Mouse (Mus musculus): ENCODE data around the gene Adss. TPM values are rescaled to one million over a fixed set of nuclear protein-coding genes. Genes with fewer than 3 reads are reported as not detected.

Gene Adss
- polyA plus RNA-seq, 1 experiment: 24.4 TPM

DNA sequence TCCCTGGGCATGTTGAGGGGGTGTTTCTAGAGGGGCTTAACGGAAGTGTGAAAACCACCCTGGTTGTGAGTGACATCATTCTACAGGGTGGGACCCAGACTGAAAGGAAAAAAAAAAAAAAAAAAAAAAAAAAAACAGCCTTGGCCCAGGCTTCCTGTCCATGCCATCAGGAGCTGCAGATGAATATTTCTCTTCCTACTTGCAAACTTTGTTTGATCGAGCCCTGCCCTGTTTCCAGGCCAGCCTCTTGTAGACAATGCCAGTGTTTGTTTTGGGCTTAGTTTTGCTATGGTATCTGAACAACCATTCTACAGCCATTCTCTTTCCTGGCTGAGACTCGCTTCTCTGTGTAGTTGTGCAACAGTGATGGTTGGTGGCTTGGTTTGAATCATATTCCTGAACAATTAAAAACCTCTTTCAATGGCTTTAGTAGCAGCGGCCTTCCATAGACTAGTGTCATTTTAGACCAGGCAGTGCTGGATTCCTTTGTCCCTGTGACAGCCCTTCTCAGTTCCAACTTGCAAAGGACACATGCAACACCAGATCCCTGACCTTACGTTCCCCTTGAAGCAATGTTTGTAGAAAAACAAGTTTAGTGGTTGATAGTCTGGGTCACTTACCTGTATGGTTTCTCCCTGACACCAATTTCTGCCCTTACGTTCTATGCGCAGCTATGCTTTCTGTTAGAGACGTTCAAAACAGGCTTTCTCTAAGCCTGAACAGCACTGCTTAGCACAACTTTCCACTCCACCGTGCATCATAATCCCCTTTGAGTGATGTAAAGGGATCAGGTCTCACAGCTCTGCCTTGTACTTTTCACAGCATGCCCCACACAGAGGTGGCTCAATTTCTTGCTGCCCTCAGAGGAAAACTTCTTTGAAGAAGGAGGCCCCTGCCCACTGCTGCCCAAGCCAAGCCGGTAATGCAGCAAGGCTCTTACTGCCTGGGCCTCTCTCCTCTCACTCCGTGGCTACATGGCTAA lies 67.0 kb downstream of the Adss start, which contains the start of gene 1700016C15Rik:
1700016C15Rik (plus strand) TSS at position 772 of the 982 bp plus-strand sequence.
- H3K4me3 ChIP-seq: no peak within 1 kb of the TSS
- no peak for TF ChIP-seq SRF (IDR thresholded peaks at IDR 0.05; ENCODE audit: control insufficient read depth, insufficient read length, low read depth)
- no peak for TF ChIP-seq REST (IDR thresholded peaks at IDR 0.05; ENCODE audit: insufficient read depth, insufficient read length)
- no peak for TF ChIP-seq MAX (IDR thresholded peaks at IDR 0.05; ENCODE audit: low read depth)
- TF ChIP-seq USF1 (IDR thresholded peaks at IDR 0.05; ENCODE audit: low read depth): no peak
- TF ChIP-seq MYOG (IDR thresholded peaks at IDR 0.05; ENCODE audit: control insufficient read depth in 1 of 3, insufficient read depth in 1 of 3, insufficient read length in 2 of 3, low read depth in 2 of 3): no peak
- no peak for TF ChIP-seq MYOD1 (IDR thresholded peaks at IDR 0.05; ENCODE audit: control insufficient read depth in 1 of 3, insufficient read length in 2 of 3, low read depth in 2 of 3)
- TF ChIP-seq TCF12 (IDR thresholded peaks at IDR 0.05; ENCODE audit: insufficient read depth, poor library complexity, severe bottlenecking): no peak
- no peaks in the 10 kb centered on the region for H3K79me2 ChIP-seq (ENCODE audit: control insufficient read depth, insufficient read depth)
- H3K36me3 ChIP-seq (ENCODE audit: control insufficient read depth, insufficient read depth): no peaks in the 10 kb centered on the region
- H3K4me2 ChIP-seq (ENCODE audit: low read depth): no peak within 1 kb of the TSS
- no peaks in the 10 kb centered on the region for H3K27me3 ChIP-seq (ENCODE audit: control insufficient read depth, insufficient read depth, insufficient read length)
- no peak within 1 kb of the TSS for H3ac ChIP-seq (ENCODE audit: control insufficient read depth, insufficient read length)

DNA sequence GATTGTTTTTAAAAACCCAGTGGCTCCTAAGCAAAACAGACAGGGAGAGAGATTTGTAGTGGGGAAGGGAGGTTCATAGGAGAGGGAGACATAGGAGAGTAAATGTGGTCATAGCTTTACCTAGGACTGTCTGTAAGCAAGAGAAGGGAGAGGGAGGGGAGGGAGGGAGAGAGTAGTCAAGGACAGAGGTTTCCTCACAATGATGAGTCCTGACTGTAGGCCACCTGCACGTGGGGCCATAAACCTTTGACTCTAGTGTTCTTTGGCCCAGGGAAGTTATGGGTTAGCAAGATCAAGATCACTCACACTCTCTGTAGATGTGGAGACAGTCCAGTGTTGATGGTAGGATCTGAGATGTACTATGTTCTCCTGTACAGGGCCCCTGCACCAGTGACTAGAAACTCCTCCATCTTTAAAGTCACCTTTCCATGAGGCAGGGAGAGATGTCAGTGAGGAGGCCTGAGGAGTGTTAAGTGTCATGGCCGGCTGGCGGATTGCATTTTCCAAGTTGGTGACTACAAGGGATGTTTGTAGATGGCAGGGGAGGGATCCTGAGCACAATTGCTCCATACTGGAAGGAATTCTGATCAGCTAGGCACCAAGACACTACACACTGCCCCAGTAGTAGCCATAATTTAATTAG lies 68.3 kb downstream of the Adss start:
- Histone ChIP-seq H3K27me3 (ENCODE audit: control insufficient read depth, insufficient read depth, insufficient read length) (no peaks in the 10 kb centered on the region), H3K4me2 (ENCODE audit: low read depth) (no peak overlapping the region), H3ac (ENCODE audit: control insufficient read depth, insufficient read length) (no peak overlapping the region), H3K79me2 (ENCODE audit: control insufficient read depth, insufficient read depth) (no peaks in the 10 kb centered on the region), H3K4me3 (no peak overlapping the region), H3K36me3 (ENCODE audit: control insufficient read depth, insufficient read depth) (no peaks in the 10 kb centered on the region)
- TF ChIP-seq MYOG (IDR thresholded peaks at IDR 0.05; ENCODE audit: control insufficient read depth in 1 of 3, insufficient read depth in 1 of 3, insufficient read length in 2 of 3, low read depth in 2 of 3) (no peak), POLR2A (IDR thresholded peaks at IDR 0.05; ENCODE audit: insufficient read length, low read depth) (no peak), POLR2AphosphoS2 (IDR thresholded peaks at IDR 0.05; ENCODE audit: insufficient read length, low read depth) (no peak), TCF3 (IDR thresholded peaks at IDR 0.05; ENCODE audit: insufficient read length, low read depth) (no peak), SRF (IDR thresholded peaks at IDR 0.05; ENCODE audit: control insufficient read depth, insufficient read length, low read depth) (no peak), E2F4 (IDR thresholded peaks at IDR 0.05; ENCODE audit: insufficient read depth) (no peak), MAX (IDR thresholded peaks at IDR 0.05; ENCODE audit: low read depth) (no peak), USF1 (IDR thresholded peaks at IDR 0.05; ENCODE audit: low read depth) (no peak), TCF12 (IDR thresholded peaks at IDR 0.05; ENCODE audit: insufficient read depth, poor library complexity, severe bottlenecking) (no peak), CEBPB (IDR thresholded peaks at IDR 0.05; ENCODE audit: insufficient read depth, poor library complexity, severe bottlenecking) (no peak), REST (IDR thresholded peaks at IDR 0.05; ENCODE audit: insufficient read depth, insufficient read length) (no peak), MYOD1 (IDR thresholded peaks at IDR 0.05; ENCODE audit: control insufficient read depth in 1 of 3, insufficient read length in 2 of 3, low read depth in 2 of 3) (no peak)

GRCm38 (mm10) chr1:177726870-177727269 lies 69.4 kb downstream of the Adss start:
- no peak for TF ChIP-seq USF1 (IDR thresholded peaks at IDR 0.05; ENCODE audit: low read depth)
- TF ChIP-seq MYOG (IDR thresholded peaks at IDR 0.05; ENCODE audit: control insufficient read depth in 1 of 3, insufficient read depth in 1 of 3, insufficient read length in 2 of 3, low read depth in 2 of 3): no peak
- no peak for TF ChIP-seq REST (IDR thresholded peaks at IDR 0.05; ENCODE audit: insufficient read depth, insufficient read length)
- no peak for TF ChIP-seq MAX (IDR thresholded peaks at IDR 0.05; ENCODE audit: low read depth)
- TF ChIP-seq E2F4 (IDR thresholded peaks at IDR 0.05; ENCODE audit: insufficient read depth): no peak
- no peak for TF ChIP-seq SRF (IDR thresholded peaks at IDR 0.05; ENCODE audit: control insufficient read depth, insufficient read length, low read depth)
- TF ChIP-seq TCF12 (IDR thresholded peaks at IDR 0.05; ENCODE audit: insufficient read depth, poor library complexity, severe bottlenecking): no peak
- TF ChIP-seq POLR2A (IDR thresholded peaks at IDR 0.05; ENCODE audit: insufficient read length, low read depth): no peak
- no peak for TF ChIP-seq TCF3 (IDR thresholded peaks at IDR 0.05; ENCODE audit: insufficient read length, low read depth)
- TF ChIP-seq MYOD1 (IDR thresholded peaks at IDR 0.05; ENCODE audit: control insufficient read depth in 1 of 3, insufficient read length in 2 of 3, low read depth in 2 of 3): no peak
- TF ChIP-seq POLR2AphosphoS2 (IDR thresholded peaks at IDR 0.05; ENCODE audit: insufficient read length, low read depth): no peak
- TF ChIP-seq CEBPB (IDR thresholded peaks at IDR 0.05; ENCODE audit: insufficient read depth, poor library complexity, severe bottlenecking): no peak
- no peak overlapping the region for H3ac ChIP-seq (ENCODE audit: control insufficient read depth, insufficient read length)

GRCm38 (mm10) chr1:177723786-177724185 lies 72.5 kb downstream of the Adss start:
- H3ac ChIP-seq (ENCODE audit: control insufficient read depth, insufficient read length): no peak overlapping the region
- no peaks in the 10 kb centered on the region for H3K27me3 ChIP-seq (ENCODE audit: control insufficient read depth, insufficient read depth, insufficient read length)
- no peak overlapping the region for H3K4me3 ChIP-seq
- no peaks in the 10 kb centered on the region for H3K36me3 ChIP-seq (ENCODE audit: control insufficient read depth, insufficient read depth)
- H3K79me2 ChIP-seq (ENCODE audit: control insufficient read depth, insufficient read depth): no peaks in the 10 kb centered on the region
- no peak for TF ChIP-seq MYOG (IDR thresholded peaks at IDR 0.05; ENCODE audit: control insufficient read depth in 1 of 3, insufficient read depth in 1 of 3, insufficient read length in 2 of 3, low read depth in 2 of 3)
- TF ChIP-seq SRF (IDR thresholded peaks at IDR 0.05; ENCODE audit: control insufficient read depth, insufficient read length, low read depth): no peak
- no peak for TF ChIP-seq MYOD1 (IDR thresholded peaks at IDR 0.05; ENCODE audit: control insufficient read depth in 1 of 3, insufficient read length in 2 of 3, low read depth in 2 of 3)
- no peak for TF ChIP-seq POLR2A (IDR thresholded peaks at IDR 0.05; ENCODE audit: insufficient read length, low read depth)
- TF ChIP-seq E2F4 (IDR thresholded peaks at IDR 0.05; ENCODE audit: insufficient read depth): no peak
- TF ChIP-seq TCF12 (IDR thresholded peaks at IDR 0.05; ENCODE audit: insufficient read depth, poor library complexity, severe bottlenecking): no peak
- no peak for TF ChIP-seq MAX (IDR thresholded peaks at IDR 0.05; ENCODE audit: low read depth)
- TF ChIP-seq POLR2AphosphoS2 (IDR thresholded peaks at IDR 0.05; ENCODE audit: insufficient read length, low read depth): no peak
- no peak for TF ChIP-seq USF1 (IDR thresholded peaks at IDR 0.05; ENCODE audit: low read depth)
- no peak overlapping the region for H3K4me2 ChIP-seq (ENCODE audit: low read depth)

More at GRCm38 (mm10) chr1:177726870-177727269, 69.4 kb downstream of the Adss start:
- Histone ChIP-seq H3K79me2 (ENCODE audit: control insufficient read depth, insufficient read depth) (no peaks in the 10 kb centered on the region), H3K4me3 (no peak overlapping the region), H3K4me2 (ENCODE audit: low read depth) (no peak overlapping the region), H3K27me3 (ENCODE audit: control insufficient read depth, insufficient read depth, insufficient read length) (no peaks in the 10 kb centered on the region), H3K36me3 (ENCODE audit: control insufficient read depth, insufficient read depth) (no peaks in the 10 kb centered on the region)
